Mouse (Mus musculus) thymus, postnatal 25 days (tissue): ENCODE data around the gene Tbc1d2.
"Not testable (repeated sequence)": the region's sequence is repeated elsewhere in the genome, so short reads cannot be mapped to it uniquely, and the experiment has no call there.

ENCODE experiments used
- DNase-seq: peaks from one replicate; pipeline ENCODE4 v3.0.0; 2022

Gene Tbc1d2

GRCm38 (mm10) chr4:46575509-46576284 lies 74.3 kb downstream of the Tbc1d2 start:
- DNase-seq = not testable (repeated sequence)

GRCm38 (mm10) chr4:46574841-46575240 lies 75.2 kb downstream of the Tbc1d2 start:
- no peak for DNase-seq

GRCm38 (mm10) chr4:46574024-46574753 lies 75.8 kb downstream of the Tbc1d2 start:
- DNase-seq = no peak

GRCm38 (mm10) chr4:46572616-46573015 lies 77.4 kb downstream of the Tbc1d2 start:
- no peak for DNase-seq

GRCm38 (mm10) chr4:46571744-46572143 lies 78.3 kb downstream of the Tbc1d2 start:
- no peak for DNase-seq

- DNase-seq = no peak
These were observed 80.3 kb downstream of the Tbc1d2 start for GRCm38 (mm10) chr4:46569671-46570070.

- DNase-seq = no peak
These were observed 81.8 kb downstream of the Tbc1d2 start for GRCm38 (mm10) chr4:46568169-46568568.

GRCm38 (mm10) chr4:46566931-46567671 lies 82.9 kb downstream of the Tbc1d2 start:
- DNase-seq = no peak

- DNase-seq = no peak
These were observed 84.5 kb downstream of the Tbc1d2 start for GRCm38 (mm10) chr4:46565393-46565955.

- DNase-seq = no peak
These were observed 85.8 kb downstream of the Tbc1d2 start for GRCm38 (mm10) chr4:46564247-46564646.

- peak; percentile 53 for DNase-seq
These were observed 86.2 kb downstream of the Tbc1d2 start for GRCm38 (mm10) chr4:46563847-46564246.

- no peak for DNase-seq
These were observed 87.2 kb downstream of the Tbc1d2 start for GRCm38 (mm10) chr4:46562841-46563240.

GRCm38 (mm10) chr4:46562037-46562436 lies 88.0 kb downstream of the Tbc1d2 start:
- no peak for DNase-seq

- no peak for DNase-seq
These were observed 89.8 kb downstream of the Tbc1d2 start for GRCm38 (mm10) chr4:46560069-46560705.

- no peak for DNase-seq
These were observed 91.0 kb downstream of the Tbc1d2 start for GRCm38 (mm10) chr4:46558672-46559667.

- DNase-seq = no peak
These were observed 93.1 kb downstream of the Tbc1d2 start for GRCm38 (mm10) chr4:46556933-46557332.

- no peak for DNase-seq
These were observed 94.2 kb downstream of the Tbc1d2 start for GRCm38 (mm10) chr4:46555762-46556161.
